In the genomic region with DNA sequence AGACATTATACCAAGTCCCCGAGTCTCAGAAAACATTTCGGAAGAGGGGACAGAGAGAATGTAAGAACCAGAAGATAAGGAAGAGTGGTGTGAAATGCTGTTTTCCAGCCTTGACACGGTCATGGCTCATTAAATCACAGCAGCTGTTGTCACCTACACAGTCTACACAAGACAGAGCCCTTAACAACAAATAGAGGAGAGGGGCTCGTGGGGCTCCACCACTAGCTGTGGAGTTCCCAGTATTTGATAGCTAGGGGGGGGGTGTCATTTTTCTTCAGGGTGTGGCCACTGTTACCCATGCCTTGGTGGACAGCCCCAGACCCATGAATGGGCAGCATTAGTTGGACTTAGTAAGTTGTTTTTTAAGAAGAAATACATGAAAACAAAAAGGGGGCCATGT, we compare ENCODE assay signal across 24 mouse cellular contexts. TPM values are rescaled to one million over a fixed set of nuclear protein-coding genes. Genes with fewer than 3 reads are reported as not detected.
DNase-seq lines count a peak whose midpoint lies in the region; ATAC-seq and TF ChIP-seq lines count a peak whose summit lies in the region.
"Had no signal": no experiment of that assay in that cellular context is flagged by ENCODE, and none has a peak within 500 bp of the region (broad histone marks: within the 10 kb centered on the region; RNA-seq: fewer than 3 reads in every experiment).

No protein-coding gene starts in this region.

- WGBS in kidney, embryonic 15.5 days, result 20% methylated on average over 4 of the region's 4 CpGs

- no peak overlapping the region for H3K27ac ChIP-seq in kidney, embryonic 15.5 days
- H3K27ac ChIP-seq in testis, adult 2 months (ENCODE audit: control insufficient read depth, insufficient read depth, low read depth, low read length), result no peak overlapping the region
- H3K27ac ChIP-seq: forebrain, embryonic 10.5 days; forebrain, embryonic 15.5 days; heart, embryonic 15.5 days; hindbrain, embryonic 14.5 days; hindbrain, postnatal 0 days had no signal

- no peak overlapping the region for H3K9ac ChIP-seq in kidney, embryonic 15.5 days
- H3K9ac ChIP-seq: forebrain, embryonic 15.5 days; heart, embryonic 12.5 days; heart, embryonic 15.5 days; hindbrain, embryonic 14.5 days had no signal

- TF ChIP-seq CTCF in testis, adult 2 months (IDR thresholded peaks at IDR 0.05; ENCODE audit: control insufficient read depth, insufficient read depth, insufficient replicate concordance, low read depth, low read length), result no peak

- H3K36me3 ChIP-seq in kidney, embryonic 15.5 days, result no peaks in the 10 kb centered on the region
- no peaks in the 10 kb centered on the region for H3K36me3 ChIP-seq in testis, adult 2 months (ENCODE audit: control insufficient read depth, insufficient read depth, low read length)
- H3K36me3 ChIP-seq: forebrain, embryonic 10.5 days; forebrain, embryonic 15.5 days; heart, embryonic 12.5 days; heart, embryonic 15.5 days had no signal

- 0 out of 2 replicates have a peak, but pooled peaks cover 4% of the 10 kb centered on the region for H3K4me1 ChIP-seq in kidney, embryonic 15.5 days
- H3K4me1 ChIP-seq in testis, adult 2 months (ENCODE audit: control insufficient read depth, insufficient read depth, low read length), result peaks cover 4% of the 10 kb centered on the region
- H3K4me1 ChIP-seq: forebrain, embryonic 10.5 days; forebrain, embryonic 15.5 days; heart, embryonic 15.5 days had no signal

- no peak for TF ChIP-seq POLR2A in testis, adult 2 months (IDR thresholded peaks at IDR 0.05; ENCODE audit: control insufficient read depth, low read depth, low read length)

- ATAC-seq in kidney, embryonic 15.5 days (replicated peaks; ENCODE audit: low FRiP score), result peak; percentile 59
- ATAC-seq: CD4-positive, CD25-positive, alpha-beta regulatory T cell, adult 4 months; forebrain, embryonic 15.5 days; hindbrain, postnatal 0 days; inflammation-experienced regulatory T-cells, adult 6 months had no signal

- peak; percentile 22 for DNase-seq in heart, adult 11 months
- no peak for DNase-seq in heart, postnatal 4 days
- no peak for DNase-seq in kidney, postnatal 36 days
- DNase-seq in testis, postnatal 10 days (ENCODE audit: low spot score), result no peak
- DNase-seq: adrenal gland, adult 2 months; adrenal gland, postnatal 14 days; cerebellum, adult 11 months; cerebellum, adult 2 months; cerebellum, adult 9-11 months; cerebellum, postnatal 25 days; gastrocnemius, postnatal 25 days; heart, postnatal 10 days; heart, postnatal 36 days had no signal

- H3K27me3 ChIP-seq in kidney, embryonic 15.5 days, result no peaks in the 10 kb centered on the region
- no peaks in the 10 kb centered on the region for H3K27me3 ChIP-seq in testis, adult 2 months (ENCODE audit: control insufficient read depth, insufficient read depth, low read length)
- H3K27me3 ChIP-seq: forebrain, embryonic 15.5 days; heart, embryonic 12.5 days had no signal

- H3K9me3 ChIP-seq in kidney, embryonic 15.5 days (replicated peaks), result no peaks in the 10 kb centered on the region
- H3K9me3 ChIP-seq: forebrain, embryonic 10.5 days; forebrain, embryonic 15.5 days; heart, embryonic 12.5 days; heart, embryonic 15.5 days had no signal

- no peak overlapping the region for H3K4me3 ChIP-seq in kidney, embryonic 15.5 days (replicated peaks)
- H3K4me3 ChIP-seq in testis, adult 2 months (ENCODE audit: control insufficient read depth, low read depth, low read length), result peak overlapping the region; percentile 17; the same call in 1 of the 2 replicates
- H3K4me3 ChIP-seq: forebrain, embryonic 10.5 days; forebrain, embryonic 15.5 days; heart, embryonic 12.5 days; heart, embryonic 15.5 days had no signal

- no peak overlapping the region for H3K4me2 ChIP-seq in kidney, embryonic 15.5 days
- H3K4me2 ChIP-seq: forebrain, embryonic 15.5 days; heart, embryonic 12.5 days; heart, embryonic 15.5 days; hindbrain, embryonic 14.5 days had no signal

RNA-seq across cellular contexts. Expression of a gene that starts 50.7 kb away (rescaled TPM):
- under 1 TPM; 0.98 to 0.99 TPM for total RNA-seq in heart, postnatal 4 days (2021)
- 1.3 and 1.5 TPM in 2 replicates for polyA plus RNA-seq in kidney, embryonic 15.5 days (2015; fragmentation: Nextera tagmentation; extraction: Ambion mirVana)
- 0.68 and 0.70 TPM in 2 replicates for polyA plus RNA-seq in testis, adult 2 months (2012; rRNA removed)
- total RNA-seq: common myeloid progenitor, adult 5-6 weeks had no signal
- polyA plus RNA-seq: CD4-positive, CD25-positive, alpha-beta regulatory T cell, adult 4 months; inflammation-experienced regulatory T-cells, adult 6 months had no signal
